Mouse (Mus musculus): ENCODE measurements around the gene Rnase10. TPM values are rescaled to one million over a fixed set of nuclear protein-coding genes. Genes with fewer than 3 reads are reported as not detected.
"Not testable (repeated sequence)": the region's sequence is repeated elsewhere in the genome, so short reads cannot be mapped to it uniquely, and the experiment has no call there.

The Rnase10 gene
- not detected for total RNA-seq (2021)
- long read RNA-seq = 0 reads

GRCm38 (mm10) chr14:51007152-51007801 is at the start of gene Rnase10:
Rnase10 (plus strand) TSS chr14:51007751.
- no peak for DNase-seq (ENCODE audit: low spot score in 2 of 2)

GRCm38 (mm10) chr14:50958289-50958995 is 49.1 kb upstream of the Rnase10 start:
- not testable (repeated sequence) for DNase-seq (ENCODE audit: low spot score in 2 of 2)

- no peak for DNase-seq (ENCODE audit: low spot score in 2 of 2)
Observed at GRCm38 (mm10) chr14:50968216-50968980, 39.2 kb upstream of the Rnase10 start.

- no peak for DNase-seq (ENCODE audit: low spot score in 2 of 2)
Observed at GRCm38 (mm10) chr14:50969041-50969440, 38.5 kb upstream of the Rnase10 start.

- DNase-seq (ENCODE audit: low spot score in 2 of 2) = peak; percentile 16 to 67
Observed at GRCm38 (mm10) chr14:50969558-50970544, 37.7 kb upstream of the Rnase10 start.

GRCm38 (mm10) chr14:50970822-50971221 is 36.7 kb upstream of the Rnase10 start:
- DNase-seq (ENCODE audit: low spot score in 2 of 2) = no peak

GRCm38 (mm10) chr14:50973054-50973453 is 34.5 kb upstream of the Rnase10 start:
- DNase-seq (ENCODE audit: low spot score in 2 of 2) = not testable (repeated sequence)

GRCm38 (mm10) chr14:50973700-50974099 is 33.9 kb upstream of the Rnase10 start:
- no peak for DNase-seq (ENCODE audit: low spot score in 2 of 2)

GRCm38 (mm10) chr14:50975001-50975400 is 32.5 kb upstream of the Rnase10 start:
- DNase-seq (ENCODE audit: low spot score in 2 of 2) = no peak

GRCm38 (mm10) chr14:50976674-50977073 is 30.9 kb upstream of the Rnase10 start:
- DNase-seq (ENCODE audit: low spot score in 2 of 2) = peak in 1 of 2 experiments; percentile 16

- not testable (repeated sequence) for DNase-seq (ENCODE audit: low spot score in 2 of 2)
Observed at GRCm38 (mm10) chr14:50978451-50978850, 29.1 kb upstream of the Rnase10 start.

GRCm38 (mm10) chr14:50979631-50980030 is 27.9 kb upstream of the Rnase10 start:
- no peak for DNase-seq (ENCODE audit: low spot score in 2 of 2)

GRCm38 (mm10) chr14:50981207-50981606 is 26.3 kb upstream of the Rnase10 start:
- no peak for DNase-seq (ENCODE audit: low spot score in 2 of 2)

GRCm38 (mm10) chr14:50981837-50982236 is 25.7 kb upstream of the Rnase10 start:
- DNase-seq (ENCODE audit: low spot score in 2 of 2) = no peak

- DNase-seq (ENCODE audit: low spot score in 2 of 2) = no peak
Observed at GRCm38 (mm10) chr14:50987668-50988067, 19.9 kb upstream of the Rnase10 start.

GRCm38 (mm10) chr14:50991037-50991436 is 16.5 kb upstream of the Rnase10 start:
- no peak for DNase-seq (ENCODE audit: low spot score in 2 of 2)

- no peak for DNase-seq (ENCODE audit: low spot score in 2 of 2)
Observed at GRCm38 (mm10) chr14:50997088-50997487, 10.5 kb upstream of the Rnase10 start.

GRCm38 (mm10) chr14:50997999-50998666 is 9.4 kb upstream of the Rnase10 start:
- DNase-seq (ENCODE audit: low spot score in 2 of 2) = no peak

GRCm38 (mm10) chr14:51007914-51008713 is 563 bp downstream of the Rnase10 start:
- DNase-seq (ENCODE audit: low spot score in 2 of 2) = peak; percentile 27 to 38
